Mouse (Mus musculus): ENCODE measurements around the gene Jun.

DNA sequence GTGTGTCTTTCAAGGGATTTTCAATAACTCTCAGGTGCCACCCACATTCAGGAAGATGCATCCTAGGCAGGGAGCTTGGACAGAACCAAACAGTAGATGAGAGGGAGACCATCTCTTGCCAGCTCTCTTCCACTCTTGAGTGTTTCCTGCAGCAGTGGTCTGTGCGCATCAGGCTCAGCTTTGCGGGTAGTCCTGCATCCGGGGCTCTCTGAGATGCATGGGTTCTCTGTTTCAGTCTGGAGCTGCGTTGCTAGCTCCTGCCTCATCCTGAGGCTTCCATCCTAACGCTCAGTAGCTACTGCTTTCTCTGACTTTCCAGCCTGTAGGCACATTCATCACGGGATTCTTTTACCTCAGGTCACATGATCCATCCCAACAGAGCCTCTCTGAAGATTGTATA, 43.9 kb upstream of the Jun start:
- TF ChIP-seq GATA1 (IDR thresholded peaks at IDR 0.05; ENCODE audit: low read length), result no peak
- TF ChIP-seq TAL1 (IDR thresholded peaks at IDR 0.05; ENCODE audit: low read length), result no peak
